Mouse (Mus musculus) G1E (cell line): Measurements from ENCODE around the gene Akt1s1. TPM values are rescaled to one million over a fixed set of nuclear protein-coding genes. Genes with fewer than 3 reads are reported as not detected.
A peak's percentile ranks its signal among the peaks of the same experiment; 100 is the strongest.

Experiments used
- ATAC-seq: 2 replicates; pipeline ENCODE4 v1.8.0; 2016; ENCODE audit warnings: mild to moderate bottlenecking; ENCODE audit not compliant: insufficient number of reproducible peaks, poor library complexity, low FRiP score, severe bottlenecking; ENCODE audit errors: extremely low read depth
- DNase-seq: peaks from one replicate; pipeline ENCODE4 v3.0.0; 2012; ENCODE audit warnings: low spot score
- H3K27me3 ChIP-seq: 2 replicates; pipeline ENCODE4 v1.6.1; 2012; ENCODE audit warnings: mild to moderate bottlenecking, low read length, inconsistent platforms; ENCODE audit not compliant: insufficient read depth
- H3K36me3 ChIP-seq: replicated peaks from 2 replicates; pipeline ENCODE3; 2012; ENCODE audit warnings: mild to moderate bottlenecking, inconsistent platforms
- H3K4me1 ChIP-seq: 2 replicates; pipeline ENCODE4 v1.6.1; 2012; ENCODE audit warnings: low read depth, low read length, inconsistent platforms, mixed read lengths; ENCODE audit not compliant: insufficient read depth
- H3K4me3 ChIP-seq: 2 replicates; pipeline ENCODE4 v1.5.1; 2012; ENCODE audit warnings: low read depth, mild to moderate bottlenecking, inconsistent platforms, low read length, moderate library complexity, mixed read lengths
- H3K9me3 ChIP-seq: replicated peaks from 2 replicates; pipeline ENCODE4 v1.6.1; 2012; ENCODE audit warnings: inconsistent platforms
- CTCF ChIP-seq: IDR thresholded peaks from 2 replicates; pipeline ENCODE4 v1.5.1; 2012; ENCODE audit warnings: low read depth, low read length, inconsistent platforms, mixed read lengths
- GATA1 ChIP-seq: IDR thresholded peaks from 2 replicates; pipeline ENCODE4 v1.6.1; 2012; ENCODE audit warnings: borderline replicate concordance, low read length, inconsistent platforms, mixed read lengths
- GATA2 ChIP-seq: IDR thresholded peaks from 2 replicates; pipeline ENCODE4 v1.6.1; 2012; ENCODE audit warnings: low read depth, low read length, inconsistent platforms, borderline replicate concordance
- POLR2AphosphoS5 ChIP-seq: IDR thresholded peaks from 2 replicates; pipeline ENCODE4 v1.6.1; 2012; ENCODE audit warnings: low read depth, low read length, inconsistent platforms; ENCODE audit not compliant: insufficient replicate concordance
- TAL1 ChIP-seq: conservative IDR thresholded peaks from 2 replicates; pipeline ENCODE4 v1.6.1; 2012; ENCODE audit warnings: low read depth, low read length, inconsistent platforms, mixed read lengths
- polyA plus RNA-seq: library from polyadenylated mRNA; stranded (reverse); fragments of >175 nt; gene quantifications from 2 replicates; pipeline ENCODE4 v1.2.3, GENCODE M21; 2012
- total RNA-seq, 2 experiments: library from RNA; stranded (forward) in 1 of 2; stranded (reverse) in 1 of 2; fragments of 200-1000 nt in 1 of 2; fragments of >200 nt in 1 of 2; fragmentation: Nextera tagmentation in 1 of 2; gene quantifications; 2 replicates each; pipeline ENCODE4 v1.2.3; 2014 to 2017

The Akt1s1 gene
- total and polyA plus RNA-seq, 3 experiments: 13.3 to 290 (median 23.7) TPM

DNA sequence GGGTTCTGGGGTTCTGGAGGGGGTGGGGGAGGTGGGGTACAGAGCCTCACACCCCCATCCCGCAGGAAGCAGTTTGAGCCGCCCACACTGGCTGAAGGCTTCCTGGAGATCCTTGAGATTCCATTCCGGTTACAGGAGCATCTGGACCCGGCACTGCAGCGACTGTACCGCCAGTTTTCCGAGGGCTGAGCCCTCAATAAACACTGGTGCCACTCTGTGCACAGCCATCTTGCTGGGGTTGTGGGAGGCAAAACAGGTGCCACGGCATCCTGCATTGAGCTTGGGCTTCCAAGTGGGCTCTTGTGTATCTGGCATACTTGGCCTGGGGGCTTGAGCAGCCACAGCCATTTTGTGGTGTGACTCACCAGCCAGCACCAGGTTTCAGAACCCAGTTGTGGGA, 13.6 kb downstream of the Akt1s1 start:
- no peaks in the 10 kb centered on the region for H3K27me3 ChIP-seq
- peaks cover 84% of the 10 kb centered on the region for H3K4me1 ChIP-seq
- no peak overlapping the region for H3K4me3 ChIP-seq
- ATAC-seq: no peak
- peaks cover 92% of the 10 kb centered on the region for H3K36me3 ChIP-seq
- no peak for DNase-seq
- TF ChIP-seq GATA1 (no peak), POLR2AphosphoS5 (no peak), TAL1 (no peak), GATA2 (no peak), CTCF (no peak)
- H3K9me3 ChIP-seq: peaks cover 4% of the 10 kb centered on the region; the same call in 1 of the 2 replicates

DNA sequence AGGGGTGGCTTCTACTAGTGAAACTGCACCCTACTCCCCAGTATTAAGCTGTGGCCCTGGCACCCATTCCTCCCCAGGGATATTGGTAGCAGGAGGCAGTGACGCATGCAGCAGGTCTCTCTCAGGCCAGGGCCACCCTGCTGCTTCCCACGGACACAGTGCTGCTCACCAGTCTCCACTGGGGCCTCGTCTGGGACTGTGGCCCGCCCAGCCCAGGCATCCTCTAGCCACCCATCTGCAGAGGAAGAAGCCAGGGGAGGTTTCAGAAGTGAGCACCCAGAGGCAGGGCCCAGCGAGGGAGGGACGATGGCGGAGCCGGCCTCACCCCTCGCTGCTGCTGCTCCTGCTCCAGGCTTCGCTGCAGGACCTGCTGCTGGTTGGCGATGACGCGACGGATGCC, 14.4 kb downstream of the Akt1s1 start:
- Histone ChIP-seq H3K4me3 (no peak overlapping the region), H3K36me3 (peaks cover 96% of the 10 kb centered on the region), H3K27me3 (no peaks in the 10 kb centered on the region), H3K9me3 (peaks cover 4% of the 10 kb centered on the region; the same call in 1 of the 2 replicates), H3K4me1 (peaks cover 86% of the 10 kb centered on the region)
- ATAC-seq (no peak), DNase-seq (no peak)
- TF ChIP-seq GATA1: no peak
- TF ChIP-seq TAL1: no peak
- no peak for TF ChIP-seq CTCF
- TF ChIP-seq POLR2AphosphoS5: no peak

DNA sequence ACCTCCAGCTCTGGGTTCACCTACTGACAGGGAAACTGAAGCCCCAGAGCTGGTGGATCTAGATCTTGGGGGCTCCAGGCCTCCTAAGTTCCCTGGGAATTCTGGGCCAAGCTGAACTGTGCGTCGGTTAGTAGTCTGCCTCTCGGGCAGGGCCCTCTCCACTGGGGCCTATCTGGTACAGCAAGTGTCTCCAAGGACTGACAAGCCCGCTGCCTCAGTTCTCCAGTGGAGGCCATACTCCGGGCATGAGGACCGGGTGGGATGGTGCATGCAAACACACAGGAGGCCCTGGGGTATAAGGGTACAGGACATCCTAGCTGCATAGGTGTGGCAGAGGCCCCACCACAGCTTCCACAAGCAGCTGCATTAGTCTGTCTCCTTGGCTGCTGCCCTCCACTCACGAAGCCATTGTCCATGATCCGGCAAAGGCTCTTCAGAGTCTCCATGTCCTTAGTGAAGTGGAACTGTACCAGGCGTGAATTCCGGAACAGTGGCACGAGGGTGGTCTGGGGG, 15.2 kb downstream of the Akt1s1 start:
- ATAC-seq (no peak), DNase-seq (no peak)
- Histone ChIP-seq H3K9me3 (peaks cover 4% of the 10 kb centered on the region; the same call in 1 of the 2 replicates), H3K4me1 (peaks cover 86% of the 10 kb centered on the region), H3K4me3 (no peak overlapping the region; the same call in 1 of the 2 replicates), H3K27me3 (no peaks in the 10 kb centered on the region), H3K36me3 (peaks cover 89% of the 10 kb centered on the region)
- TF ChIP-seq POLR2AphosphoS5 (no peak), GATA1 (no peak), GATA2 (no peak), CTCF (no peak), TAL1 (no peak)

DNA sequence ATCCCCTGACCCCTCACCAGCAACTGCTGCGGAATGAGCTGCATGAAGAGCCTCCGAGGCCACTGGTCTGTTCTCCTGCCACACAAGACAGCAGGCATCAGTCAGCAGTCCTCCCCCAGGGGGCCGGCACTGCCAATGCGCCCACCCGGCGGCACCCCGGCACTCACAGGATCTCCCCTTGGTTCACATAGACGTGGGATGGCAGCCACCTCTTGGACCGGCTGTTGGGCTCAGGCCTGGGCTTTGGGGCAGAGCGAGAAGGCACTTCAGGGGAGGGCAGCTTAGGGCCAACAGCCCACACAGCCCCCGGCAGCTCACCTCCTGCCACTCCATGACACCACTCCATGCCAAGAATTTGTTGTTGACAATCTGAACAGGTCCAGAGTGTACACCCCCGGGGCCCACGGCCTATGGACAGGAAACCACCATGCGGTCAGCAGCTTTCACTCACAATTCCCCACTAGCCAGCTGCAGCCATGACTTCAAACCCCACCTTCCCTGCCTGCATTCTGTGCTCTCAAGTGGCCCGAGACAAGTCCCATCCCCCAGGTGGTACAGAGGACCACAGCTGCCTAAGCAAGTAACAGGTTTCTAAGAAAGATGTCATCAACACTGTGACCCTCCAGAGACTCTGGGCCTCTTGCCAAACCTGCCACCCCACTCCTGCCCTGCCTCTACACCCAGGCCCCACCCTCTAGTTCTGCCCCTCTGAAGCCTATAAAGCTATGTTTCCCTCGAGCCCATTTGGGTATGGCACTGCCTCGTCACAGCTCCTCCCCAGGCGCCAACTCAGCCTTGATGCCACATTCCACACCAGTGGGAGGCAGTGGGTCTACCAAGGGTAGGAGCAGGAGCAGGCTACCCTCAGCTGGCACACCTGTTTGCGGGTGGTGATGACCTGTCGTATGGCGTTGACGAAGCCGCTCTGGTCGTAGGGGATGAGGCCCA, 16.1 kb downstream of the Akt1s1 start:
- H3K27me3 ChIP-seq: no peaks in the 10 kb centered on the region
- peaks cover 4% of the 10 kb centered on the region; the same call in 1 of the 2 replicates for H3K9me3 ChIP-seq
- H3K36me3 ChIP-seq: peaks cover 81% of the 10 kb centered on the region
- H3K4me3 ChIP-seq: no peak overlapping the region; the same call in 1 of the 2 replicates
- ATAC-seq (no peak), DNase-seq (peak; percentile 62)
- peaks cover 79% of the 10 kb centered on the region for H3K4me1 ChIP-seq
- TF ChIP-seq GATA2 (no peak), POLR2AphosphoS5 (no peak), GATA1 (no peak), CTCF (no peak), TAL1 (no peak)

DNA sequence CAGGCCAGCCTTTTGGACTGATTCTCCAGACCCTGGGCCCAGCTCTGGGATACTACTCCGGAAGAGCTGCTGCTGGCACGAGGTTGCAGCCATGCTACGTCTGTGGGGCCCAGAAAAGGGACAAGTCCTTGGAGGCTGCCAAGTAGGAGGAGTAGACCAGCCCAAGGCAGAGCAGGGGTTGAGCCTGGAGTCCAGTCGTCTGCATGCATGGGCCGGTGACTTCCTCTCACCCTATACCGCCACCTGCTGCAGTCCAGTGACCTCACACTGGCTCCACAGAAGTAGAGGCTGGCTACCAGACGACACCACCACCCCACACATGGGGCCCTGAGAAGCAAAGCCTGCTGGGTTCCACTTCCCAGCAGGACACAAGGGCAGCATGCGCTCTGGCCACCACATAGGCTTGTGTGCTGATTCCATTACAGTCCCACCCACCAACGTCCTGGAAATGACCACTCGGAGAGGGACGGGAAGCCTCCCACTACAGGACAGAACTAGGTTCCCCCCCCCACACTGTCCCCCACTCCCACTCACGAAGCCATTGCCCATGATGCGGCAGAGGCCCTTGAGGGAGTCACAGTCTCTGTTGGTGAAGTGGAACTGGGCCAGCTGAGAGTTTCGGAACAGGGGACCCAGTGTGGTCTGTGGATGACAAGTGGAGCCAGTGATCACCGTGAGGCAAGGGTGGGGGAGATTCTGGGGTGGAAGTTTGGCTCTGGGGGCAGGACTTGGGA, 17.7 kb downstream of the Akt1s1 start:
- peaks cover 4% of the 10 kb centered on the region; the same call in 1 of the 2 replicates for H3K9me3 ChIP-seq
- no peaks in the 10 kb centered on the region for H3K27me3 ChIP-seq
- H3K36me3 ChIP-seq: peaks cover 65% of the 10 kb centered on the region
- TF ChIP-seq TAL1 (no peak), CTCF (no peak), GATA1 (no peak), POLR2AphosphoS5 (no peak), GATA2 (no peak)
- peak; percentile 58 for DNase-seq
- ATAC-seq: peak; percentile 61
- H3K4me1 ChIP-seq: peaks cover 69% of the 10 kb centered on the region
- H3K4me3 ChIP-seq: peak overlapping the region; percentile 52; the same call in 1 of the 2 replicates
